Mouse (Mus musculus) granulocyte monocyte progenitor cell, adult 5-6 weeks (primary cell): ENCODE results near the gene Fn3k. TPM values are rescaled to one million over a fixed set of nuclear protein-coding genes. Genes with fewer than 3 reads are reported as not detected.

Experiments used
- ATAC-seq: replicated peaks from 2 replicates; pipeline ENCODE4 v1.8.0; 2016; ENCODE audit warnings: mild to moderate bottlenecking, moderate TSS enrichment, inconsistent platforms; ENCODE audit not compliant: poor library complexity, severe bottlenecking
- total RNA-seq, 2 experiments: library from RNA; stranded (forward) in 1 of 2; stranded (reverse) in 1 of 2; fragments of 200-712, 200-1000 nt in 1 of 2; fragments of >200 nt in 1 of 2; fragmentation: Nextera tagmentation in 1 of 2; gene quantifications; 2 replicates each; pipeline ENCODE4 v1.2.3; 2014 to 2017

Gene Fn3k
- total RNA-seq, 2 experiments from 2014 or later = not detected

DNA sequence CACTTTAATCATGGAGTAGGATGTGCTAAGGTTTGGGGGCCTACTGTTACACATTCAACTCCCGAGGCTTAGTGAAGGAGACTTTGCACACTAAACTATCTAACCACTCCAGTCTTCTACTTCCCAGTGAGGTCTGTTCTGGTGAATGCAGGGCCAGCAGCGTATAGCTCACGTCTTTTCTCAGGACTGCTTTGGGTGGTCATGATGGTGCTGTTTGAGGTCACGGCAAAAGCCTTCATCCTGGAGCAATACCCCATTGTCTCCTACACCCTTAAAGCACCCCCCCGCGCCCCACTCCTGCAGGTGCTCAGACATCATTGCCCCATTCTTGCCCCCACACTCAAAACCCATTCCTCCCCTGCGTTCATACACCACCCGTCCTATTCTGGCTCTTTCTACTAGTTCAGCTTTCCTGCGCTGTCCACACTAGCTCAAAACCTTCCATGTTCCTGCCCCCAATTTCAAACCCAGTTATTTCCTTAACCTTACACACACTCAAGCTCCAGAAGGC, 16.6 kb downstream of the Fn3k start:
- ATAC-seq = no peak

DNA sequence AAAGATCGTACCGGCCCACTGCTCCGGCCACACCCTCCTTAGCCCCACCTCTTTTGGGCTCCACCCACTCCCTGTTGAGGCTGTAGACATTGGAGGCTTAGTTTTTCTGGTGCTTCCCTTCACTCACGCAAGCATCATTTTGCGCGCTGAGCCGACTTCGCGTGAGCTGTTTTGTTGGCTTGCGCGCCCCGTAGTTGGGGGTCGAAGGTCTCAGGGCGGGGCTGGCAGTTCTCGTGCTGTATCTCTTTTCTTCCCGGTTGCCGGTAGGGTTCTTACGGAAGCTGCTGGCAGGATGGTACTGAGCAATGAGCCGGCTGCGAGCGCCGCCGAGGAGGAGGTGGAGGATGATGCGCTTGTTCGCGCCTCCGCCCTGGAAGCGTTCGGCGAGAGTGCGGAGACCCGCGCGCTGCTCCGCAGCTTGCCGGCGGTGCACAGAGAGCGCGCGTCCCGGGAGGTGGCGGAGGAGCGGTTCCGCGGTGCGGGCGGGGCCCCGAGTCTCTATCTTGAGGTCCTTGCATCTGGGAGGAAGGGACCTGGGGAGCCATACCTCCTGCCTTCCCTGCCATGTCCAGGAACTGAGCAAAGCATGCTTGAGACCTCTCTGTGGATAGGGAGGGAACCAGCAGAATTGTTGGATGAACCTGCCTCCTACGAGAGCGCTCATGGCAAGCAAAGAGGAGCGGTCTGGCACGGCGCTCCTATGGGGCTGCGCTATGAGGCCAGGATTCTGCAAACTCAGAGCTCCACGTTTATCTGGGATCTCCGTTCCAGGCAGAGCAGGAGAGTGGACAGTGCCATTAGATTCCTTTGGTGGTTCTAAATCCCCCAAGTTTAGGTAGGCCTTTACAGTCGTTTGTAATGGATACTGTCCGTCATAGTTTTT, 17.3 kb downstream of the Fn3k start, which contains the start of gene Tbcd:
Gene Tbcd, plus strand, starts transcription at position 197 of the 883 bp plus-strand sequence.
- peak; percentile 98 for ATAC-seq

DNA sequence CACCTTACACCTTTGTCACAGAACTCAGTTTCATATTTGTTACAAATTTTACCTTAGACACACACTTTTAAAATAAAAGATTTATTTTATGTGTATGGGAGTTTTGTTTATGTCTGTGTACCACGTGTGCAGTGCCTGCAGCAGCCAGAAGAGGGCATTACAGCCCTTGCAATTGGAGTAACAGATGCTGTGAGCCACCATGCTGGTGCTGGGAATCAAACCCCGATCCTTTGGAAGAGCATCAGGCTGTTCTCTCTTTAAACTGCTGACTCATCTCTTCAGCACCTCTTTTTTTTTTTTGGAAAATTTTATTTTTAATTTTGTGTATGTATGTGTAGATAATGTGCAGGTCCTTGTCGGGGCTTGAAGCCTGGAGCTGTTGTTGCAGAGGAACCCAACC, 23.2 kb downstream of the Fn3k start:
- no peak for ATAC-seq

DNA sequence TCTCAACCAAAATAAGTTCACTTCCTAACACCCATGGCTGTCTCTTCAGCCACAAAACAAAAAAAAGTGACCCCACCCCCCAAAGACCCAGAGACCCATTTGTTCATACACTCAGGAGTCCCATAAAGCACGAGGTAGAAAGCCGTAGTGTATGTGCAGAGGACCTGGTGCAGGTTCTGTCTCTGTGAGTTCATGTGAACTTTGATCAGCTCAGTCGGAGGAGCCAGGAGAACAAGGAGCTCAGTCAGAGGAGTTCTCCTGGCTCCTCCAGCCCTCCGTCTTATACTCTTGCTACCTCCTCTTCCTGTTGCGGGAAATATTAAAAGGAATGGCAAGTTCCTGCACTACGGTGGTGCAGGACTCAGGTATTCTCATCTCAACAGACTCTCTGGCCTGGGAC, 32.7 kb downstream of the Fn3k start:
- ATAC-seq = no peak

DNA sequence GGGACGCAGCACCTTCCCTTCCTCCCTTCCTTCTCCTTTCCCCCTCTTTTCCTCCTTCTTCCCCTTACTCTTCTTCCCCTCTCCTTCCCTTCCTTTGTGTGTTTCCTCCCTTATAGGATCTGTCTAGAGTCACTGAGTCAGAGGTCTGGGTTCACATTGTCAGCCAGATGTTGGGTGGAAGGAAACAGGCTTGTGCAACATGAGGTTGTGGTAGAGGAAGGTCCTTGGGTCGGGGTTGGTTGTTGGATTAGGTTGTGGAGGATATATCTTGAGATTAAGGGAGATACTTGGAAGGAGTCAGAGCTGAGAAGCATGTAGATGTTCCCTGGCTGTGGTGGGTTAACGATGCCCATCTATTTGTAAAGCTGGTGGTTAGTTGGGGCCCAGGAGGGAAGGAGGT, 40.1 kb downstream of the Fn3k start:
- peak; percentile 77 for ATAC-seq

DNA sequence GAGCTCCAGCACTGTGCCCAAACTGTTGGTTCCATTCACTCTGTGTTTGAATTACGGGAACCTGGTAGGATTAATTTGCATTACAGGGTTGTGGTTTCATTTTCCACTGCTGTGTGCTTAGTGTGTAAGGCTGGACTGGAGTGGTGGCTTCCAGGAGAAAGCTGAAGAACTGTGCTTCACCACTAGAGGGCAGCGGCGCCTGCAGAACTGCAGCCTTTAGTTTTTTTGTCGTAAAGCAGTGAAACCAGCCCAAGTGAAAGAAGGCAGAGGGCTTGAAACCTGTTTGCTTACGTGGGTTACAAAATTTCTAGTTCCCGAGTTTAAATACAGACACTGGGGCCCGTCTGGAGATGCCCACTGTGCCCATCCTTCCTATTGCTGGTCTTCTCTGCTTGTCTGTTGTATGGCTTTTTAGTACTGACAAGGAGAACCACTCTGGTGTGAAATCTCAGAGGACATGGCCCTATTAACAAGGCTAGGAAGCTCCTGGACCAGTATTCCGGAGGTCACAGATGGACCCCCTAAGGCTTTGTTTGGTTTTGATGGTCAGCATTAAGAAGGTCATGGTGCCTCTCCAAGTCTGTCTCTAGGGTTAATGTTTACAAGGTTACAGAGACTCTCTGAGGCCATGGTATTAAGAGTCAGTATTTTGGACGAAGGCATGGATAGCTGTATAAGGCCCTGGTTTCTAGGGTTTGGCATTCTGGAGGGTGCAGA, 41.1 kb downstream of the Fn3k start:
- ATAC-seq = peak; percentile 72

DNA sequence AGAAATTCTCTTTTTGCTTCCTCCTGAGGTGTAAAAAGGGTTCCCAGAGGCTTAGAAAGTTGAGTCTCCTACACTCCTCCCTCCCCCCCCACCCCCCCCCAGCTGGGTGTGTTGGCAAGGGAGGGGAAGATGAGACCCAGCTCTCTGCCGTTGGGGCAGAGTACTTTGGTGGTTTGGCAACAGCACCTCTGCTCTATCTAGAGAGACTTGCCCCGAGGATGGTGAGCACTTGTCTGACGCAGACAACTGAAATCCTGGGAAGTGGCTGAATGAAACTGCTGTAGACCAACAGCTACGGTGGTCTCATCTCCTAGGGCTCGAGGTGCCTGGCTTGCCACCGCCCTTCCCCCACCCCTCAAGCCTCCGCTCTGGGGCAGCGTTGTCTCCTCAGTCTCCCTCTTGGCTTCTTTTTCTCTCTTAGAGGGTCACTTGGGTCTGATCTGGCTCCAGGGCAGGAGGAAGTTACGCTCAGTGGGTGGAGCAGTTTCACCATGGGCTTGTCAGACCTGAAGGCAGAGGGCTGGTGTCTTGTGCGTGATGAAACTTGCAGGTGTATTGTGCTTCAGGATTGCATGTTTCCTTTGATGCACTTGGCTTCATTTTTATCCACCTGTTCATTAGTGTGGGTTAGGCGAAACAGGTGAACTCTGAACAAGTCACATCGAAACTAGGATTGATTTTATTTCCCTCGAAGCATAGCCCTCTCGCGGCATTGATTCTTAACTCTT, 44.9 kb downstream of the Fn3k start:
- 0 out of 2 replicates have a peak, but pooled peaks have one; percentile 25 for ATAC-seq

DNA sequence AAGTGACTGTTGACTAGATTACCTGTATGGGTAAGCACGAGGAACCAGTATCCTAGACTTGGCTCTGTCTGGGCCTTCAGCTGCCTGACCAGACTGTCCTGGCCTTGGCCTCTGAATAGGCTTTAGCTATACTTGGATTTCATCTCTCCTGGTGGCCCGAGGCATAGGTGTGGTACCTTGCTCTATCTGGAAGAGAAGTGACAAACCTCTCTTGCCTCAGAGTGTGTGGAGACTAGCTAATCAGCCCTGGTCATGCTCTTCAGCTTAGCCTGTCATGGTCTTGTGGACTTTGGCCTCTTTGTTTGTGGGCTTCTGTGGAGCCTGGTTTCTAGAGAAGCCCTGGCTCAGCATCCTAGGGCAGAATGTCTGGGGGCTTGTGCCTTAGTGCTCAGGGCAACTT, 46.4 kb downstream of the Fn3k start:
- ATAC-seq = no peak

DNA sequence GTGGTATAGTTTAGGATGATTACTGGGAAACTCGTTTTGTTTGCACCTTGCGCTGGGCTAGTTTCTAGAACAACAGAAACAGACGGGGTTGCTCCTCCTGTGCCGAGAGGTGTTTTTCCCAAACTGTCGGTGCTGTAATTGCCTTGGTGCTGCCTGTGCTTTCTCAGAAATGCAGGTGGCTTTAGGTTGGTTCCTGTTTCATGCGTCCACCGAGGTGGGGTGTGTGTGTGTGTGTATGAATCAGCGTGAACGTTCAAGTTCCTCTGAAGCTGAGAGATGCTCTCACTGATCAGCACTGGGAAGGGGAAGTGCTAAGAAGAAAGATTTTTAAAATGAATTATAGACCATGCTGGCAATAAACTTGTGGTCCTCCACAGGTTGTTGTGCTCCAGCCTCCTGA, 51.2 kb downstream of the Fn3k start:
- peak; percentile 80 for ATAC-seq

DNA sequence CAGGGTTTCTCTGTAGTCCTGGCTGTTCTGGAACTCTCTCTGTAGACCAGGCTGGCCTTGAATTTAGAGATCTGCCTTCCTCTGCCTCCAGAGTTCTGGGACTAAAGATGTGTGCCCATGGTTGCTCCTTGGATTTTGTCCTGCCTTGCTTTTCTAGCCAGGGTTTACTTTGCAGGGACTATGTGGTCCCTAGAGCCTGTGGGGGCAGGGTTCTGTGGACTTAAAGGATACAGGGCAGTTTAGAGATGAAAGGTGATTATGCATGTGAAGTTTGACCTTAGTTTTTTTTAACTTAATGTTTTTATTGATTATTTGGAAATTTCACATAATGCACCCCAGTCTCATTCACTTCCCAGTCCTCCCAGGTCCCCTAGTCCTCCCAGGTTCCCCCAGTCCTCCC, 55.9 kb downstream of the Fn3k start:
- no peak for ATAC-seq

Other genes starting within 250 kb of the Fn3k start
- 5.6 and 11.5 TPM in 2 replicates for gene Hexdc, start 230.5 kb upstream of the Fn3k start, total RNA-seq (2014; fragmentation: Nextera tagmentation)
- gene Hexdc, start 230.5 kb upstream of the Fn3k start, total RNA-seq (2017) = 2.4 and 4.8 TPM in 2 replicates
- 13.1 and 15.1 TPM in 2 replicates for gene Ogfod3, start 230.2 kb upstream of the Fn3k start, total RNA-seq (2014; fragmentation: Nextera tagmentation)
- 7.7 and 10.3 TPM in 2 replicates for gene Ogfod3, start 230.2 kb upstream of the Fn3k start, total RNA-seq (2017)
- gene Cybc1, start 205.6 kb upstream of the Fn3k start, total RNA-seq (2014; fragmentation: Nextera tagmentation) = 51.9 and 70.5 TPM in 2 replicates
- gene Cybc1, start 205.6 kb upstream of the Fn3k start, total RNA-seq (2017) = 32.9 and 54.6 TPM in 2 replicates
- 10.4 and 22.0 TPM in 2 replicates for gene Narf, start 197.7 kb upstream of the Fn3k start, total RNA-seq (2014; fragmentation: Nextera tagmentation)
- 14.7 and 21.0 TPM in 2 replicates for gene Narf, start 197.7 kb upstream of the Fn3k start, total RNA-seq (2017)
- gene Foxk2, start 174.9 kb upstream of the Fn3k start, total RNA-seq (2014; fragmentation: Nextera tagmentation) = 35.7 and 40.4 TPM in 2 replicates
- 25.3 and 26.1 TPM in 2 replicates for gene Foxk2, start 174.9 kb upstream of the Fn3k start, total RNA-seq (2017)
- 31.3 and 68.7 TPM in 2 replicates for gene Wdr45b, start 80.5 kb upstream of the Fn3k start, total RNA-seq (2014; fragmentation: Nextera tagmentation)
- 42.4 and 52.4 TPM in 2 replicates for gene Wdr45b, start 80.5 kb upstream of the Fn3k start, total RNA-seq (2017)
- 0.71 TPM in 1 of 2 replicates, not detected in the other for gene Rab40b, start 46.7 kb upstream of the Fn3k start, total RNA-seq (2014; fragmentation: Nextera tagmentation)
- gene Rab40b, start 46.7 kb upstream of the Fn3k start, total RNA-seq (2017) = not detected in 2 replicates
- gene Fn3krp, start 13.5 kb upstream of the Fn3k start, total RNA-seq (2014; fragmentation: Nextera tagmentation) = 6.3 and 8.3 TPM in 2 replicates
- 9.8 and 12.5 TPM in 2 replicates for gene Fn3krp, start 13.5 kb upstream of the Fn3k start, total RNA-seq (2017)
- gene Tbcd, start 17.0 kb downstream of the Fn3k start, total RNA-seq (2014; fragmentation: Nextera tagmentation) = 42.4 and 51.1 TPM in 2 replicates
- gene Tbcd, start 17.0 kb downstream of the Fn3k start, total RNA-seq (2017) = 48.7 and 49.5 TPM in 2 replicates
- gene Zfp750, start 84.4 kb downstream of the Fn3k start, total RNA-seq (2014; fragmentation: Nextera tagmentation) = 0.52 TPM in 1 of 2 replicates, not detected in the other
- gene Zfp750, start 84.4 kb downstream of the Fn3k start, total RNA-seq (2017) = 0.04 and 0.21 TPM in 2 replicates
- 4.9 and 6.7 TPM in 2 replicates for gene B3gntl1, start 238.2 kb downstream of the Fn3k start, total RNA-seq (2014; fragmentation: Nextera tagmentation)
- gene B3gntl1, start 238.2 kb downstream of the Fn3k start, total RNA-seq (2017) = 7.5 and 8.9 TPM in 2 replicates